8 mouse cellular contexts compared by ENCODE assay signal in genomic region chr7:83914566-83914965, GRCm38 (mm10). TPM values are rescaled to one million over a fixed set of nuclear protein-coding genes. Genes with fewer than 3 reads are reported as not detected.
DNase-seq lines count a peak whose midpoint lies in the region; ATAC-seq lines count a peak whose summit lies in the region.

No protein-coding gene starts in this region.

- WGBS in liver, embryonic 12.5 days (ENCODE audit: insufficient replicate concordance) = 0% methylated on average over 3 of the region's 3 CpGs
- WGBS in kidney, embryonic 16.5 days = 3% methylated on average over 3 of the region's 3 CpGs
- 0% methylated on average over 3 of the region's 3 CpGs for WGBS in liver, embryonic 13.5 days (ENCODE audit: insufficient replicate concordance)
- 2% methylated on average over 3 of the region's 3 CpGs for WGBS in neural tube, embryonic 13.5 days

- no peaks in the 10 kb centered on the region; the same call in 1 of the 2 replicates for H3K27me3 ChIP-seq in liver, embryonic 12.5 days (replicated peaks)
- no peaks in the 10 kb centered on the region for H3K27me3 ChIP-seq in kidney, embryonic 16.5 days (ENCODE audit: insufficient read depth, low read length)
- no peaks in the 10 kb centered on the region for H3K27me3 ChIP-seq in liver, embryonic 13.5 days
- H3K27me3 ChIP-seq in neural tube, embryonic 13.5 days = no peaks in the 10 kb centered on the region

- DNase-seq in liver = peak; percentile 84
- DNase-seq in cerebellum, adult 9-10 months = peak; percentile 90
- DNase-seq in frontal cortex, postnatal 14 days (ENCODE audit: low spot score in 2 of 2) = peak; percentile 56 to 90
- peak; percentile 53 for DNase-seq in liver, embryonic 13.5 days
- DNase-seq in telencephalon, adult 2 months (ENCODE audit: low read depth, low spot score) = peak; percentile 48

- ATAC-seq in liver, embryonic 12.5 days = no peak
- ATAC-seq in kidney, embryonic 16.5 days (ENCODE audit: low FRiP score, low TSS enrichment) = peak; percentile 49; the same call in 1 of the 2 replicates
- ATAC-seq in liver, embryonic 13.5 days (ENCODE audit: low read depth) = no peak
- peak; percentile 50; the same call in 1 of the 2 replicates for ATAC-seq in neural tube, embryonic 13.5 days (ENCODE audit: low read depth)

- H3K9ac ChIP-seq in liver, embryonic 12.5 days = no peak overlapping the region
- no peak overlapping the region for H3K9ac ChIP-seq in kidney, embryonic 16.5 days (replicated peaks; ENCODE audit: low read length)
- H3K9ac ChIP-seq in liver, embryonic 13.5 days = no peak overlapping the region
- H3K9ac ChIP-seq in neural tube, embryonic 13.5 days = no peak overlapping the region

- H3K9me3 ChIP-seq in liver, embryonic 12.5 days (replicated peaks) = no peaks in the 10 kb centered on the region
- H3K9me3 ChIP-seq in kidney, embryonic 16.5 days (ENCODE audit: low read length) = no peaks in the 10 kb centered on the region
- no peaks in the 10 kb centered on the region for H3K9me3 ChIP-seq in liver, embryonic 13.5 days (replicated peaks)
- no peaks in the 10 kb centered on the region for H3K9me3 ChIP-seq in neural tube, embryonic 13.5 days

- H3K4me2 ChIP-seq in liver, embryonic 12.5 days = no peak overlapping the region
- H3K4me2 ChIP-seq in kidney, embryonic 16.5 days (replicated peaks; ENCODE audit: low read depth, low read length) = no peak overlapping the region
- no peak overlapping the region for H3K4me2 ChIP-seq in liver, embryonic 13.5 days
- no peak overlapping the region for H3K4me2 ChIP-seq in neural tube, embryonic 13.5 days

- no peaks in the 10 kb centered on the region for H3K4me1 ChIP-seq in liver, embryonic 12.5 days
- H3K4me1 ChIP-seq in kidney, embryonic 16.5 days (ENCODE audit: insufficient read depth, low read length) = no peaks in the 10 kb centered on the region
- H3K4me1 ChIP-seq in liver, embryonic 13.5 days (replicated peaks) = peaks cover 5% of the 10 kb centered on the region; the same call in 1 of the 2 replicates
- H3K4me1 ChIP-seq in neural tube, embryonic 13.5 days (replicated peaks) = no peaks in the 10 kb centered on the region

- no peak overlapping the region for H3K4me3 ChIP-seq in liver, embryonic 12.5 days
- no peak overlapping the region for H3K4me3 ChIP-seq in kidney, embryonic 16.5 days (ENCODE audit: low read length)
- H3K4me3 ChIP-seq in liver, embryonic 13.5 days (replicated peaks) = no peak overlapping the region
- no peak overlapping the region for H3K4me3 ChIP-seq in neural tube, embryonic 13.5 days

- no peaks in the 10 kb centered on the region for H3K36me3 ChIP-seq in liver, embryonic 12.5 days
- H3K36me3 ChIP-seq in kidney, embryonic 16.5 days (ENCODE audit: insufficient read depth, low read length) = no peaks in the 10 kb centered on the region
- H3K36me3 ChIP-seq in liver, embryonic 13.5 days = no peaks in the 10 kb centered on the region
- H3K36me3 ChIP-seq in neural tube, embryonic 13.5 days = no peaks in the 10 kb centered on the region

- no peak overlapping the region for H3K27ac ChIP-seq in liver, embryonic 12.5 days
- no peak overlapping the region for H3K27ac ChIP-seq in kidney, embryonic 16.5 days (ENCODE audit: low read length)
- no peak overlapping the region for H3K27ac ChIP-seq in liver, embryonic 13.5 days
- no peak overlapping the region for H3K27ac ChIP-seq in neural tube, embryonic 13.5 days (replicated peaks)

RNA-seq across cellular contexts. Expression of gene Mesd, which starts 30.3 kb away (rescaled TPM):
- polyA plus RNA-seq in liver, embryonic 12.5 days (2016; fragmentation: Nextera tagmentation; extraction: Ambion mirVana) = 71.4 and 76.5 TPM in 2 replicates
- polyA plus RNA-seq in kidney, embryonic 16.5 days (2015; fragmentation: Nextera tagmentation; extraction: Ambion mirVana) = 112 and 113 TPM in 2 replicates
- polyA plus RNA-seq in liver, embryonic 13.5 days (2015; fragmentation: Nextera tagmentation; extraction: Ambion mirVana) = 59.6 and 68.8 TPM in 2 replicates
- 71.8 and 90.6 TPM in 2 replicates for polyA plus RNA-seq in neural tube, embryonic 13.5 days (2015; fragmentation: Nextera tagmentation; extraction: Ambion mirVana)

RNA-seq across cellular contexts. Expression of gene Tlnrd1, which starts 30.5 kb away (rescaled TPM):
- polyA plus RNA-seq in liver, embryonic 12.5 days (2016; fragmentation: Nextera tagmentation; extraction: Ambion mirVana) = 21.7 and 23.1 TPM in 2 replicates
- 7.4 and 8.1 TPM in 2 replicates for polyA plus RNA-seq in kidney, embryonic 16.5 days (2015; fragmentation: Nextera tagmentation; extraction: Ambion mirVana)
- 8.9 and 10.0 TPM in 2 replicates for polyA plus RNA-seq in liver, embryonic 13.5 days (2015; fragmentation: Nextera tagmentation; extraction: Ambion mirVana)
- 10.1 and 11.2 TPM in 2 replicates for polyA plus RNA-seq in neural tube, embryonic 13.5 days (2015; fragmentation: Nextera tagmentation; extraction: Ambion mirVana)

Comparison
In these comparisons a context has a peak if more than half of its experiments do, and no peak if none do; other contexts are left out.
1. ATAC-seq: peak in kidney, embryonic 16.5 days (single experiment) and neural tube, embryonic 13.5 days (single experiment); none in liver, embryonic 12.5 days (single experiment) and liver, embryonic 13.5 days (single experiment).
2. Peak in every context shown above with its lines, with median percentiles within 50 percentile points of each other: DNase-seq.